24 mouse cellular contexts compared by ENCODE assay signal in genomic region chr7:58716626-58717025, GRCm38 (mm10).
A peak's percentile ranks its signal among the peaks of the same experiment; 100 is the strongest.
DNase-seq lines count a peak whose midpoint lies in the region; ATAC-seq and TF ChIP-seq lines count a peak whose summit lies in the region.
"Had no signal": no experiment of that assay in that cellular context is flagged by ENCODE, and none has a peak within 500 bp of the region (broad histone marks: within the 10 kb centered on the region; RNA-seq: fewer than 3 reads in every experiment).

No protein-coding gene starts in this region.

- no peak for TF ChIP-seq POLR2A in limb, embryonic 14.5 days (IDR thresholded peaks at IDR 0.05; ENCODE audit: borderline replicate concordance, extremely low read depth, insufficient read depth, insufficient read length)
- no peak for TF ChIP-seq POLR2A in thymus, adult 2 months (IDR thresholded peaks at IDR 0.05; ENCODE audit: control insufficient read depth, extremely low read depth, insufficient read depth, low read length, poor library complexity)

- no peaks in the 10 kb centered on the region for H3K9me3 ChIP-seq in heart, embryonic 13.5 days
- no peaks in the 10 kb centered on the region for H3K9me3 ChIP-seq in heart, embryonic 10.5 days
- no peaks in the 10 kb centered on the region for H3K9me3 ChIP-seq in limb, embryonic 14.5 days (ENCODE audit: control insufficient read depth, low read length)
- H3K9me3 ChIP-seq in stomach, embryonic 15.5 days = no peaks in the 10 kb centered on the region
- H3K9me3 ChIP-seq: embryonic facial prominence, embryonic 13.5 days; hindbrain, embryonic 13.5 days; limb, embryonic 13.5 days had no signal

- H3K4me1 ChIP-seq in heart, embryonic 13.5 days = peaks cover 33% of the 10 kb centered on the region
- H3K4me1 ChIP-seq in heart, embryonic 10.5 days = peaks cover 11% of the 10 kb centered on the region; the same call in 1 of the 2 replicates
- H3K4me1 ChIP-seq in limb, embryonic 14.5 days (ENCODE audit: control insufficient read depth, insufficient read depth, low read length) = peaks cover 6% of the 10 kb centered on the region; the same call in 1 of the 2 replicates
- H3K4me1 ChIP-seq in stomach, embryonic 15.5 days = no peaks in the 10 kb centered on the region; the same call in 1 of the 2 replicates
- H3K4me1 ChIP-seq in thymus, adult 2 months (replicated peaks; ENCODE audit: control insufficient read depth, insufficient read depth, low read length) = peaks cover 16% of the 10 kb centered on the region
- H3K4me1 ChIP-seq: hindbrain, embryonic 13.5 days had no signal

- H3K27me3 ChIP-seq in heart, embryonic 13.5 days (replicated peaks) = no peaks in the 10 kb centered on the region
- H3K27me3 ChIP-seq in heart, embryonic 10.5 days (ENCODE audit: insufficient read depth, poor library complexity, severe bottlenecking) = no peaks in the 10 kb centered on the region
- H3K27me3 ChIP-seq in limb, embryonic 14.5 days (ENCODE audit: control insufficient read depth, insufficient read depth, low read length) = no peaks in the 10 kb centered on the region
- no peaks in the 10 kb centered on the region for H3K27me3 ChIP-seq in stomach, embryonic 15.5 days (replicated peaks)
- no peaks in the 10 kb centered on the region for H3K27me3 ChIP-seq in thymus, adult 2 months (ENCODE audit: control insufficient read depth, insufficient read depth, low read length)
- H3K27me3 ChIP-seq: CH12.LX; embryonic facial prominence, embryonic 13.5 days; hindbrain, embryonic 13.5 days; limb, embryonic 13.5 days; Patski had no signal

- H3K36me3 ChIP-seq in heart, embryonic 13.5 days = no peaks in the 10 kb centered on the region
- no peaks in the 10 kb centered on the region for H3K36me3 ChIP-seq in heart, embryonic 10.5 days
- H3K36me3 ChIP-seq in limb, embryonic 14.5 days (ENCODE audit: control insufficient read depth, insufficient read depth, low read length) = no peaks in the 10 kb centered on the region
- no peaks in the 10 kb centered on the region for H3K36me3 ChIP-seq in stomach, embryonic 15.5 days
- no peaks in the 10 kb centered on the region for H3K36me3 ChIP-seq in thymus, adult 2 months (ENCODE audit: control insufficient read depth, insufficient read depth, low read length)
- H3K36me3 ChIP-seq: embryonic facial prominence, embryonic 13.5 days; G1E; hindbrain, embryonic 13.5 days; limb, embryonic 13.5 days had no signal

- H3K4me3 ChIP-seq in heart, embryonic 13.5 days = no peak overlapping the region
- H3K4me3 ChIP-seq in heart, embryonic 10.5 days = no peak overlapping the region
- no peak overlapping the region for H3K4me3 ChIP-seq in limb, embryonic 14.5 days (replicated peaks; ENCODE audit: low read length)
- H3K4me3 ChIP-seq in stomach, embryonic 15.5 days (replicated peaks) = no peak overlapping the region
- no peak overlapping the region for H3K4me3 ChIP-seq in thymus, adult 2 months (ENCODE audit: control insufficient read depth, insufficient read depth, low read length)
- H3K4me3 ChIP-seq: embryonic facial prominence, embryonic 13.5 days; hindbrain, embryonic 13.5 days; limb, embryonic 13.5 days had no signal

- no peak for DNase-seq in heart, embryonic 10.5 days (ENCODE audit: low spot score)
- no peak for DNase-seq in limb, embryonic 14.5 days (ENCODE audit: low spot score)
- no peak for DNase-seq in thymus, adult 2 months
- DNase-seq in T-cell, adult 2 months (ENCODE audit: low spot score) = no peak
- DNase-seq: adrenal gland, adult 2 months; B cell, adult 2 months; cerebellum, adult 11 months; cerebellum, adult 9-11 months; gastrocnemius, postnatal 36 days; kidney, adult 2 months; kidney, postnatal 10 days; lung, embryonic 14.5 days; right cerebral cortex, postnatal 4 days had no signal

- WGBS in heart, embryonic 13.5 days = 78% methylated on average over 3 of the region's 3 CpGs
- 86% methylated on average over 3 of the region's 3 CpGs for WGBS in heart, embryonic 10.5 days
- 80% methylated on average over 3 of the region's 3 CpGs for WGBS in limb, embryonic 14.5 days
- 93% methylated on average over 3 of the region's 3 CpGs for WGBS in stomach, embryonic 15.5 days
- 85% methylated on average over 3 of the region's 3 CpGs for WGBS in thymus, adult 2 months

- no peak overlapping the region for H3K4me2 ChIP-seq in heart, embryonic 13.5 days
- H3K4me2 ChIP-seq in limb, embryonic 14.5 days (replicated peaks; ENCODE audit: low read depth, low read length, severe bottlenecking) = no peak overlapping the region
- H3K4me2 ChIP-seq in stomach, embryonic 15.5 days = no peak overlapping the region
- H3K4me2 ChIP-seq: embryonic facial prominence, embryonic 13.5 days; hindbrain, embryonic 13.5 days; limb, embryonic 13.5 days; lung, embryonic 14.5 days had no signal

- ATAC-seq in heart, embryonic 13.5 days (ENCODE audit: extremely low read depth, insufficient number of reproducible peaks, low FRiP score, low TSS enrichment) = no peak
- peak; percentile 66 for ATAC-seq in common myeloid progenitor, adult 5-6 weeks (replicated peaks; ENCODE audit: low read depth, poor library complexity, severe bottlenecking)
- no peak for ATAC-seq in limb, embryonic 14.5 days (ENCODE audit: low FRiP score, low read depth)
- no peak for ATAC-seq in stomach, embryonic 15.5 days (ENCODE audit: insufficient read depth, low FRiP score, low read depth)
- ATAC-seq: forebrain, embryonic 16.5 days; Patski had no signal

- TF ChIP-seq CTCF in thymus, adult 2 months (IDR thresholded peaks at IDR 0.05; ENCODE audit: borderline replicate concordance, control insufficient read depth, extremely low read depth, insufficient read depth, low read length, poor library complexity) = no peak

- no peak overlapping the region for H3K9ac ChIP-seq in heart, embryonic 13.5 days
- H3K9ac ChIP-seq in limb, embryonic 14.5 days (ENCODE audit: low read depth, low read length, severe bottlenecking) = no peak overlapping the region
- H3K9ac ChIP-seq in stomach, embryonic 15.5 days = no peak overlapping the region
- H3K9ac ChIP-seq: embryonic facial prominence, embryonic 13.5 days; hindbrain, embryonic 13.5 days; limb, embryonic 13.5 days; liver, embryonic 14.5 days; lung, embryonic 14.5 days had no signal

- peak overlapping the region; percentile 29; the same call in 1 of the 2 replicates for H3K27ac ChIP-seq in heart, embryonic 13.5 days (replicated peaks)
- no peak overlapping the region for H3K27ac ChIP-seq in heart, embryonic 10.5 days
- peak overlapping the region; percentile 48; the same call in 1 of the 2 replicates for H3K27ac ChIP-seq in limb, embryonic 14.5 days (replicated peaks; ENCODE audit: low read depth, low read length)
- H3K27ac ChIP-seq in stomach, embryonic 15.5 days = peak overlapping the region; percentile 44
- no peak overlapping the region for H3K27ac ChIP-seq in thymus, adult 2 months (ENCODE audit: control insufficient read depth, insufficient read depth, low read length)
- H3K27ac ChIP-seq: embryonic facial prominence, embryonic 13.5 days; hindbrain, embryonic 13.5 days; limb, embryonic 13.5 days; liver, embryonic 14.5 days had no signal

Comparison
In these comparisons a context has a peak if more than half of its experiments do, and no peak if none do; other contexts are left out.
1. H3K27ac ChIP-seq: peak in heart, embryonic 13.5 days (single experiment), limb, embryonic 14.5 days (single experiment) and stomach, embryonic 15.5 days (single experiment); none in heart, embryonic 10.5 days (single experiment) and thymus, adult 2 months (single experiment).